Mouse (Mus musculus) 3134 (cell line): ENCODE data around the gene Tas2r130.
"Not testable (repeated sequence)": the region's sequence is repeated elsewhere in the genome, so short reads cannot be mapped to it uniquely, and the experiment has no call there.

ENCODE experiments used
- DNase-seq: peaks from one replicate; pipeline ENCODE4 v3.0.0-alpha.2; 2011; ENCODE audit warnings: low spot score; ENCODE audit not compliant: insufficient read length; ENCODE audit errors: extremely low read depth

The Tas2r130 gene

GRCm38 (mm10) chr6:131630812-131631211 is at the start of gene Tas2r130:
TSS of gene Tas2r130 (minus strand) at chr6:131630912.
- DNase-seq = no peak

DNA sequence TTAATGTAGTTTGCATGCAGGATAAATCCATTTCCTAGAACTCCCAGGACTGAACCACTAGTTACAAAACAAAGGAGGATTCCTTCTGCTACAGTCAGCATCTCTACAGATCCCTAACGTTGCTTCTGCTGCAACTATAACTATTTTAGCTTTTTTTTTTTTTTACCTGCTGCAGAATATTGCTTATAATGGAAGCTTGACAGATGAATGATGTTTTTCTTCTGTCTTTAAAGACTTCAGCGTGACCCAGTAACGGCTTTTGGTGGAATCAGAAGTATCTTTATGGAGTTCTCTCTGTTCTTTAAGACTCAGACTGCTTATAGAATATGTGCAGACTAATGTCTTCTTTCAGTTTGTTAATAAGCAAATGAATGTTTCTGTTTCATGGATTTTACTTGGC is 48.1 kb upstream of the Tas2r130 start, which contains the start of gene Tas2r106:
Gene Tas2r106 (minus strand): TSS at position 101 of the 400 bp plus-strand sequence.
- no peak for DNase-seq

- no peak for DNase-seq
Measured at GRCm38 (mm10) chr6:131660049-131660448, 29.3 kb upstream of the Tas2r130 start, which contains the start of gene Tas2r107. TSS of gene Tas2r107 (minus strand) at chr6:131660149.

DNA sequence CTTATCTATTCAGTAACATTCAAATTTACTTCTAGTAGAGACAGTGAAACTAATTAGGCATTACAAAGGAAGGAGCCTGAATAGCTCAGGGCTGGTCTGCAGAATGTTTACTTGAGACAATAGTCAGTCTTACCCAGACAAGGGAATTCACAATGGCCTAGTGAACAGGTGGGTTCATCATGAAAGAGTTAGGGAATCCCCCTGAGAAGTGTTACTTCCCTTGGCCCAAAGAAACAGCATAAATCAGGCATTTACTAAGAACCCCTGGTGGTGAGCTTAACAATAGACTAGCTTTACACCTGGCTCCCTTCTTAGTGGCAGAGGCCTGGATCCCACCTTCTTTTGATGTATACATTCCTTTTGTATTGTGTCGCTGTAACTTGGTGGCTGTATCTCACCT is 20.8 kb downstream of the Tas2r130 start:
- not testable (repeated sequence) for DNase-seq

DNA sequence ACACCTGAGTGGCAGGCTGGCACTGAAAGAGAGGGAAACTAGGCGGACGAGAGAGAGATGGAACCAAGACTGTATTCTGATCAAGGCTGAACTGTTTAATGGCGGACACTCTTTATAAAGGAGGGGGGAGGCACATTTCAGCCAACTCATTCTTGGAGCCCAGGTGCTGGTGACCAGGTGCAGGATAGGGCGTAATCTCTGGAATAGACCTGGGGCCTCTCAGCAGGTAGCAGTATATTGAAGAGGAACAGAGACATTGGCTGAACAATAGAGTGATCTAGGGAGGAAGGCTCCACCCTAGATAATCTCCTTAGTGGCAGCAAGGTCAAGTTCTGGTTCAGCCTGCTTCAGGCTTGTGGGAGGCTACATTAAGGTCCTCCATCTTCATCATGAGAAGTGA is 25.9 kb downstream of the Tas2r130 start:
- DNase-seq = no peak
